Mouse (Mus musculus): ENCODE measurements around the gene Phlda2.
"Not testable (repeated sequence)": the region's sequence is repeated elsewhere in the genome, so short reads cannot be mapped to it uniquely, and the experiment has no call there.

Gene Phlda2

GRCm38 (mm10) chr7:143502418-143503200 lies at the start of gene Phlda2:
TSS of gene Phlda2 (minus strand) at chr7:143503150.
- DNase-seq, result no peak

- no peak for DNase-seq
Measured at GRCm38 (mm10) chr7:143549588-143550220, 46.8 kb upstream of the Phlda2 start.

DNA sequence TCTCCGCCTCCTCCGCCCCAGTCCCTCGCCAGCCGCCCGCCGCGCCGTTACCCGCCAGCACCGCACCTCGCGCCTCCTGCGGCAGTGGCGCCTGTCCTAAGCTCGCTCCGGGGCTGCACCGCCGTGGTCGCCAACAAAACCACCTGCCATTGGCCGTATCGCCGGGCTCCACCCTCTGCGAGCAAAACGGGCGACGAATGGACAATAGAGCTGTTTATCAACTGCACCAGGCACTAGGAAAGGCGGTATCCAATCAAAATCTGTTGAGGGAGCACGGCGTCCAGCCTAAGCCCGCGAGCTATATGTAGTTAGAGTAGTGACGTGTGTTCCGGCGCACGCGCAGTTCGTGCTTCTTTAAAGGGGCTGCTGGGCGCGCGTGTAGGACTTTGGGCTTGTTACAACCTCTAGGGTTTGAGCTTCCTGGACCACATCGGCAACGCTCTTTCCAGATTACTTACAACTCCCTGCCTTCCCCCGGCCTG lies 46.1 kb upstream of the Phlda2 start, which contains the start of gene Nap1l4:
TSS of gene Nap1l4 (minus strand) at position 131 of the 482 bp plus-strand sequence.
- peak; percentile 99 for DNase-seq

DNA sequence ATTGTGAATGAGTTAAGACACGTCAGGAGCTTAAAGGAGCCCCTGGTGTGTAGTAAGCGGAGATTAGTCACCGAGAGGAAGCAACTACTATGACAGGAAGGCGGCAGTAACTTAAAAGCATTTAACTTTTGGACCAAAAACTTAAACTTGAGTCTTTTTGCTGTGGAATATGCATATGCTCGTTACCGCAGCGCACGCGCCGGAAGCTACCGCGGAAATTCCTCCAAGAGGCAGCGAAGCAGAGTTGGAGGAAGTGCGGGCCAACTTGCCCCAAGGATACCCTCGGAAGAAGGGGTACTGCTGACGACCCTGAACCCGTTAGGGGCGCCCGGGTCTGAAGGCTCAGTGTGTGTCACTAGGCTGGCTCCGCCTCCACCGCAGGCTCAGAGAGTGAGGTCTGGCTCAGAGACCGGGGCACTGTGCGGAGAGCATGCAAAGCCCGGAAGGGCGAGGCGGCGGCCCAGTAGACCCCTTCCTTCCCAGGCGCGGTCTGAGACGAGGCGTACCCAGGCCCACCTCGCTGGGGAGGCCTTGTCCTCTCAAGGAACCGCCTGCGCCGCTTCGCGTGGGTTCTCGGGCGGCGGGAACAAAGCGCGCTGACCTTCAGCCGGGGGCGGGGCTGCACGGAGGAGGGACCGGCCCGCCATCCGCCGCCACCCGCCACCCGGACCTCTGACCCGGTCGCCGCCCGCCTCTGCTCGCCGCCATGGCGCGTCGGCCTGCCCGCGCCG lies 45.4 kb upstream of the Phlda2 start:
- DNase-seq, result peak; percentile 80

DNA sequence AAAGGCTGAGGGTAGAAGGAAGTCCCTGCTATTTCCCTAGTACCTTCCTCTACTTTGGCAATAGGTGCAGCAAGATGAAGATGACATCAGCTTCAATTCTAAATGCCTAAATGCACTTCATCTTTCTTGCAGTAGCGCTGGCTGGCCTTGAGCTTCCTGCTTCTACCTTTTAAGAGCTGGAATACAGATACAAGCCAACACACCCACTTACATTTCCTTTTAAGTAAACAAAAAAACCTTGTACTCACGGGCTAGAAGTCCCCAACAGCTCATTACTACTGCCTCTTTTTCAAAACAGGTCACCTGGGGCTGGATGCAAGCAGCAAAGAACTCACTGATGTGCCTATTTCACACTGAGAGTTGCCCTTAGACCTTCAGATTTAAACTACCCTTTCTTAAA lies 43.6 kb upstream of the Phlda2 start:
- DNase-seq, result no peak

GRCm38 (mm10) chr7:143544368-143544767 lies 41.4 kb upstream of the Phlda2 start:
- peak; percentile 50 for DNase-seq

- DNase-seq, result no peak
Measured at GRCm38 (mm10) chr7:143538671-143539070, 35.7 kb upstream of the Phlda2 start.

DNA sequence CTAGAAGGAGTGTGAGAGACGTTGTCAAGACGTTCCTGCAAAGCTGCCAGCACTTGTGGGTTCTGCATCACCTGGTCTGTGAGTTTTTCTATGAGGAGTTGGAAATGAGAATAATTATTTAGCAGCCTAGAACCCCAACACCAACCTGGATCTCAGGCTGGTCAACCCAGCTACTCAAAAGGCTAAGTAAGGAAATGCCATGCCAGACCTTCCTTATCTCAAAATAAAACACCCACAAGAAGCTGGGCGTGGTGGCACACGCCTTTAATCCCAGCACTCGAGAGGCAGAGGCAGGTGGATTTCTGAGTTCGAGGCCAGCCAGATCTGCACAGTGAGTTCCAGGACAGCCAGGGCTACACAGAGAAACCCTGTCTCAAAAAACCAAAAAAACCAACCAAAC lies 35.3 kb upstream of the Phlda2 start:
- DNase-seq, result not testable (repeated sequence)

GRCm38 (mm10) chr7:143536251-143536650 lies 33.3 kb upstream of the Phlda2 start:
- no peak for DNase-seq

DNA sequence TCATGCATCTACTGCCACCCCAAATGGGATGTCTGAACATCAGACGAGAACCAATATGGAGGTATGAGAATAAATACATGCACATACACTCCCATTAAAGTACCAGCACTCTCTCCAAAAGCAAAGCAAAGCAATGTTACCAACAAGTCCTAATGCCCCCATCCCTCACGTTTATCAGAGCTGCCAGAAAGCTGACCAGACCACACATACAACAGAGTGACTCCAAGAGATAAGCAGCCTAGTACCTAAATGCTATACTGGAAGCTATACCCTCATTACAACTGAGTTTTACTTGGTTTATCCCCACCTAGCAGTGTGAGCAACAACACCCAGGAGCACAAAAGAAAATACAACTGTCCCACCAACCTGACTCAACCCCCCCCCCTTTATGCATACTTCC lies 30.3 kb upstream of the Phlda2 start:
- DNase-seq, result no peak

- no peak for DNase-seq
Measured at GRCm38 (mm10) chr7:143532410-143532809, 29.5 kb upstream of the Phlda2 start.

DNA sequence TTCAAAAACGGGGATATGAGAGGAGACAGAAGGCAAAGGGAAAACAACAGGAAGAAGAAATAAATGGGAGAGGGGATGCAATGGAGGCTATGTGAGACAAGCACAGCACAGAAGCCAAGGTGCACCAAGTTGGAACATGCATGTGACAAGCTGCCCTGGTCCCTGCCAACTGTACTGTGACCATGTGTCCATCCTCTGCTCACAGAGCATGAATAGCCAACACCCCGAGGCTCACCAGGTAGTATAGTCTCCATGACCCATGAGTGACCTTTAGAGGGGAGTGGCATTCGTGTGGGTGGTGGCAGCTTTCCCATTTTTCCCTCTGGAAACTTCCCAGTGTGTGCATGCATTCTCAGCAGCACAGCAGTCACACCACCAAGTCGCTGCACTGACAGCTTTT lies 16.4 kb upstream of the Phlda2 start:
- DNase-seq, result no peak

GRCm38 (mm10) chr7:143514416-143514768 lies 11.4 kb upstream of the Phlda2 start:
- DNase-seq, result no peak

GRCm38 (mm10) chr7:143513763-143514415 lies 10.9 kb upstream of the Phlda2 start:
- DNase-seq, result no peak

- no peak for DNase-seq
Measured at GRCm38 (mm10) chr7:143511335-143511712, 8.4 kb upstream of the Phlda2 start.

DNA sequence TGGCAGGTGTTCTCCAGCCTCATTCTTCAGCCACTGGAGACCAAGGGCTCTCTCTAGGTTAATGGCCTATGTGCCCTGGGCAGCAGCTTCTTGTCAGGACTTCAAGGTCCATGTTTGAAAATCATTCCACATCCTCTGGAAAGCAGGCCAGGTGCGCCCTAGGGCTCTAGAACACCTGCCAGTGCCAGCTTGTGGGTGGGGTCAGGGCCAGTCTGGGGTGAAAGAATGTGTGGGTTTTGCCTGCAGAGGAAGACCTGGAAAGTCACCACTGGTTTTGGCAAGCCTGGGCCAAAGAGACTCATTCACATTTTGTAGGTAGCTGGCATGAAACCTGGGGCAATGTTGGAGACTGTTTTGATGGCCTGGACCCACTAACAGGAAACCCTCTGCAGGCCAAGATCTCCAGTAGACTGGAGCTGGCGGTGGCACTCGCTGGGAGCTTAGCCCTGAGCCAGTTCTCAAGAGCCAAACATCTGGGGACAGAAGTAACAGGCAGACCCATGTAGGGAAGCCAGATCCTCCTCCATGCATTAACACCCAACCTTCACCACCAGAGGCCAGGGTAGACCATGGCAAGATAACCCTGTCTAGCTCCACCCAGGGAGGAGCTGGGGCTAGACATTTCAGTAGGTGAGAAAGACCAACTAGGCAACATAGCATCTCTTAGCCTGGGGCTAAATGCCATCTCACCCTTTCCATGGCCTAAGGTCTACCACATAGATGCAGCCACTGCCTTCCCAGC lies 7.8 kb upstream of the Phlda2 start:
- DNase-seq, result no peak

- no peak for DNase-seq
Measured at GRCm38 (mm10) chr7:143509566-143509965, 6.6 kb upstream of the Phlda2 start.

DNA sequence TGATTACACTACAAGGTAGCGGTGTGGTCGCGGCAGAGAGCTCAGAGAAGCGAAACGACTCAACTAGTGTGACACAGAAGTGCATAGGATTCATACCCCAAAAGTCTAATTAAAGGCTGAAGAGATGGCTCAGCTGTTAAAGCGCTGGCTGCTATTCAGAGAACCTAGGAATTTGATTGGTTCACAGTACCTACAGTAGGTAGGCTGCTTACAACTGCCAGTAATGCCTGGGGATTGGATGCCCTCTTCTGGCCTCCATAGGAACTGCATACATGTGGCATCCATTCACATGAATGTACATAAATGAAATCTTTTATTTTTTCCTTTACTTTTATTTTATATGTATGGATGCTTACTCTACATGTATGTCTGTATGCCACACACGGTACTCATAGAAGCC lies 3.7 kb upstream of the Phlda2 start:
- peak; percentile 64 for DNase-seq

DNA sequence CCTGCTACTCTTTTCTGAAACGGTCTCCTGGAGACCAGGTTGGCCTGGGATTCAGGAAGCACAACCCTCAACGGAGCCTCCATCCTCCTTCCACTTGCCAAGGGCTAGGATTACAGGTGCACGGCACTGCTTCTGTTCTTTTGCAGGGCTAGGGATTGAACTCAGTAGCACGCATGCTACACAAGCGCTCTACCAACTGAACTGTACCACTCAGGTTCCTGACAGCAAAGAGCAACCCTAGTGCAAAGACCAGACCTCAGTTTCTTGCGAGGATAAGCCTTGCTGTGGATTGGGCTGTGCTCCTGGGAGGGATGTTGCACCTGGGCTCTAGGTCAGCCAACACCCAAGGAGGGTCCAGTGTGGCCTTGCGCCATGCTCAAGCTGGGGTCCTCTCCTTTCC lies 3.3 kb upstream of the Phlda2 start:
- no peak for DNase-seq

- peak; percentile 81 for DNase-seq
Measured at GRCm38 (mm10) chr7:143505823-143506222, 2.9 kb upstream of the Phlda2 start.

- DNase-seq, result no peak
Measured at GRCm38 (mm10) chr7:143505411-143505810, 2.5 kb upstream of the Phlda2 start.

- DNase-seq, result no peak
Measured at GRCm38 (mm10) chr7:143503926-143504325, 976 bp upstream of the Phlda2 start.

Data from thymus, postnatal 25 days (tissue).